Mouse (Mus musculus): ENCODE measurements around the gene Pkp3. TPM values are rescaled to one million over a fixed set of nuclear protein-coding genes. Genes with fewer than 3 reads are reported as not detected.
"Not testable (repeated sequence)": the region's sequence is repeated elsewhere in the genome, so short reads cannot be mapped to it uniquely, and the experiment has no call there.

The Pkp3 gene
- 0.06 and 0.15 TPM in 2 replicates for polyA plus RNA-seq (2012; rRNA removed)

- H3K27ac ChIP-seq (ENCODE audit: insufficient read depth, low read length) = no peak within 1 kb of the TSS
- TF ChIP-seq POLR2A (IDR thresholded peaks at IDR 0.05; ENCODE audit: extremely low read depth, insufficient read depth, low read length) (no peak), CTCF (IDR thresholded peaks at IDR 0.05; ENCODE audit: extremely low read depth, insufficient read depth, low read length) (no peak)
- no peak within 1 kb of the TSS for H3K4me3 ChIP-seq (ENCODE audit: insufficient read depth, low read length)
- H3K4me1 ChIP-seq (ENCODE audit: control insufficient read depth, insufficient read depth, low read length) = no peaks in the 10 kb centered on the region
Measured at GRCm38 (mm10) chr7:141077841-141078240, at the start of gene Pkp3. Gene Pkp3, plus strand, starts transcription at chr7:141078218.

GRCm38 (mm10) chr7:141028831-141029230 lies 49.2 kb upstream of the Pkp3 start, which contains the start of gene Gm17387:
Gene Gm17387, plus strand, starts transcription at chr7:141029131.
- TF ChIP-seq CTCF (IDR thresholded peaks at IDR 0.05; ENCODE audit: extremely low read depth, insufficient read depth, low read length) (no peak), POLR2A (IDR thresholded peaks at IDR 0.05; ENCODE audit: extremely low read depth, insufficient read depth, low read length) (no peak)
- Histone ChIP-seq H3K4me1 (ENCODE audit: control insufficient read depth, insufficient read depth, low read length) (no peaks in the 10 kb centered on the region; the same call in 1 of the 2 replicates), H3K27ac (ENCODE audit: insufficient read depth, low read length) (no peak within 1 kb of the TSS), H3K4me3 (ENCODE audit: insufficient read depth, low read length) (no peak within 1 kb of the TSS)

GRCm38 (mm10) chr7:141030390-141030789 lies 47.6 kb upstream of the Pkp3 start:
- TF ChIP-seq POLR2A (IDR thresholded peaks at IDR 0.05; ENCODE audit: extremely low read depth, insufficient read depth, low read length) = no peak
- no peak for TF ChIP-seq CTCF (IDR thresholded peaks at IDR 0.05; ENCODE audit: extremely low read depth, insufficient read depth, low read length)
- H3K4me1 ChIP-seq (ENCODE audit: control insufficient read depth, insufficient read depth, low read length) = no peaks in the 10 kb centered on the region; the same call in 1 of the 2 replicates
- no peak overlapping the region for H3K4me3 ChIP-seq (ENCODE audit: insufficient read depth, low read length)
- H3K27ac ChIP-seq (ENCODE audit: insufficient read depth, low read length) = no peak overlapping the region

- H3K27ac ChIP-seq (ENCODE audit: insufficient read depth, low read length) = no peak overlapping the region
- no peaks in the 10 kb centered on the region for H3K4me1 ChIP-seq (ENCODE audit: control insufficient read depth, insufficient read depth, low read length)
- H3K4me3 ChIP-seq (ENCODE audit: insufficient read depth, low read length) = no peak overlapping the region
- no peak for TF ChIP-seq POLR2A (IDR thresholded peaks at IDR 0.05; ENCODE audit: extremely low read depth, insufficient read depth, low read length)
- no peak for TF ChIP-seq CTCF (IDR thresholded peaks at IDR 0.05; ENCODE audit: extremely low read depth, insufficient read depth, low read length)
Measured at GRCm38 (mm10) chr7:141032458-141033167, 45.4 kb upstream of the Pkp3 start.

GRCm38 (mm10) chr7:141036624-141037023 lies 41.4 kb upstream of the Pkp3 start:
- H3K4me3 ChIP-seq (ENCODE audit: insufficient read depth, low read length); H3K4me1 ChIP-seq (ENCODE audit: control insufficient read depth, insufficient read depth, low read length); H3K27ac ChIP-seq (ENCODE audit: insufficient read depth, low read length): not testable (repeated sequence)

GRCm38 (mm10) chr7:141038090-141039032 lies 39.7 kb upstream of the Pkp3 start:
- TF ChIP-seq CTCF (IDR thresholded peaks at IDR 0.05; ENCODE audit: extremely low read depth, insufficient read depth, low read length) (no peak), POLR2A (IDR thresholded peaks at IDR 0.05; ENCODE audit: extremely low read depth, insufficient read depth, low read length) (no peak)
- H3K27ac ChIP-seq (ENCODE audit: insufficient read depth, low read length) = no peak overlapping the region
- H3K4me3 ChIP-seq (ENCODE audit: insufficient read depth, low read length) = no peak overlapping the region
- H3K4me1 ChIP-seq (ENCODE audit: control insufficient read depth, insufficient read depth, low read length) = no peaks in the 10 kb centered on the region

GRCm38 (mm10) chr7:141039386-141040107 lies 38.5 kb upstream of the Pkp3 start:
- no peak overlapping the region for H3K4me3 ChIP-seq (ENCODE audit: insufficient read depth, low read length)
- no peak overlapping the region for H3K27ac ChIP-seq (ENCODE audit: insufficient read depth, low read length)
- TF ChIP-seq CTCF (IDR thresholded peaks at IDR 0.05; ENCODE audit: extremely low read depth, insufficient read depth, low read length) (no peak), POLR2A (IDR thresholded peaks at IDR 0.05; ENCODE audit: extremely low read depth, insufficient read depth, low read length) (no peak)
- no peaks in the 10 kb centered on the region for H3K4me1 ChIP-seq (ENCODE audit: control insufficient read depth, insufficient read depth, low read length)

- no peaks in the 10 kb centered on the region for H3K4me1 ChIP-seq (ENCODE audit: control insufficient read depth, insufficient read depth, low read length)
- no peak overlapping the region for H3K27ac ChIP-seq (ENCODE audit: insufficient read depth, low read length)
- no peak for TF ChIP-seq POLR2A (IDR thresholded peaks at IDR 0.05; ENCODE audit: extremely low read depth, insufficient read depth, low read length)
- TF ChIP-seq CTCF (IDR thresholded peaks at IDR 0.05; ENCODE audit: extremely low read depth, insufficient read depth, low read length) = no peak
- H3K4me3 ChIP-seq (ENCODE audit: insufficient read depth, low read length) = no peak overlapping the region
Measured at GRCm38 (mm10) chr7:141040867-141041606, 37.0 kb upstream of the Pkp3 start.

- TF ChIP-seq CTCF (IDR thresholded peaks at IDR 0.05; ENCODE audit: extremely low read depth, insufficient read depth, low read length) = no peak
- no peak for TF ChIP-seq POLR2A (IDR thresholded peaks at IDR 0.05; ENCODE audit: extremely low read depth, insufficient read depth, low read length)
- H3K4me1 ChIP-seq (ENCODE audit: control insufficient read depth, insufficient read depth, low read length) = no peaks in the 10 kb centered on the region
- H3K4me3 ChIP-seq (ENCODE audit: insufficient read depth, low read length) = no peak overlapping the region
- H3K27ac ChIP-seq (ENCODE audit: insufficient read depth, low read length) = no peak overlapping the region
Measured at GRCm38 (mm10) chr7:141041661-141042060, 36.4 kb upstream of the Pkp3 start.
